In the genomic region with DNA sequence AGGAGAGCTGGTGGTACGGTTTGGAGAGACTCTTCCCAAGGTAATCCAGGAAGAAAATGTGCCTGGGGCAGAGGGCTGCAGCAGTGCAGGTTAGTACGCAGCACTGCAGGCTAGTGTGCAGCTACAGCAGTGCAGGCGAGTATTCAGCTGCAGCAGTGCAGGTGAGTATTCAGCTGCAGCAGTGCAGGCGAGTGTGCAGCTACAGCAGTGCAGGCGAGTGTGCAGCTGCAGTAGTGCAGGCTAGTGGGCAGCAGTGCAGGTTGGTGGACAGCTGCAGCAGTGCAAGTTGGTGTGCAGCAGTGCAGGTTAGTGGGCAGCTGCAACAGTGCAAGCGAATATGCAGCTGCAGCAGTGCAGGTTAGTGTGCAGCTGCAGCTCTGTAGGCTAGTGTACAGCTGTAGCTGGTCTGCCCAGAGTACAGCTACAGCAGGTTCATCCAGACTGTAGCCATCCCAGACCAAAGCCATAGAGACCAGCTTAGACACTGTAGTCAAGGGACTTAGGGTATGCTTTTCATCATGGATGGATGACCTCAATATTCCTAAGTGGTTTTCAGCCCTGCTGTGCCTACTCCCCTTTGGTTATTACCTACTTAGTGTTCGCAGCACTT, we compare ENCODE assay signal across 16 mouse cellular contexts. TPM values are rescaled to one million over a fixed set of nuclear protein-coding genes. Genes with fewer than 3 reads are reported as not detected.
DNase-seq lines count a peak whose midpoint lies in the region; ATAC-seq and TF ChIP-seq lines count a peak whose summit lies in the region.
"Had no signal": no experiment of that assay in that cellular context is flagged by ENCODE, and none has a peak within 500 bp of the region (broad histone marks: within the 10 kb centered on the region; RNA-seq: fewer than 3 reads in every experiment).

No protein-coding gene starts in this region.

- H3K4me1 ChIP-seq in hindbrain, embryonic 16.5 days (ENCODE audit: control insufficient read depth, insufficient read depth, low read depth, low read length), result no peaks in the 10 kb centered on the region; the same call in 1 of the 2 replicates
- peaks cover 11% of the 10 kb centered on the region for H3K4me1 ChIP-seq in hindbrain, embryonic 10.5 days (replicated peaks)
- peaks cover 86% of the 10 kb centered on the region for H3K4me1 ChIP-seq in megakaryocyte, embryonic 14.5 days
- H3K4me1 ChIP-seq in forebrain, postnatal 0 days (ENCODE audit: insufficient read depth), result peaks cover 14% of the 10 kb centered on the region
- no peaks in the 10 kb centered on the region; the same call in 1 of the 2 replicates for H3K4me1 ChIP-seq in midbrain, postnatal 0 days (ENCODE audit: insufficient read depth, low read length)
- H3K4me1 ChIP-seq: embryonic facial prominence, embryonic 12.5 days; limb, embryonic 15.5 days had no signal

- no peaks in the 10 kb centered on the region for H3K36me3 ChIP-seq in hindbrain, embryonic 16.5 days (ENCODE audit: control insufficient read depth, insufficient read depth, low read length)
- no peaks in the 10 kb centered on the region for H3K36me3 ChIP-seq in hindbrain, embryonic 10.5 days
- peaks cover 99% of the 10 kb centered on the region for H3K36me3 ChIP-seq in megakaryocyte, embryonic 14.5 days (replicated peaks; ENCODE audit: low read length)
- H3K36me3 ChIP-seq in forebrain, postnatal 0 days (ENCODE audit: insufficient read depth), result no peaks in the 10 kb centered on the region
- H3K36me3 ChIP-seq in midbrain, postnatal 0 days (ENCODE audit: insufficient read depth, low read length), result no peaks in the 10 kb centered on the region
- H3K36me3 ChIP-seq: embryonic facial prominence, embryonic 12.5 days; limb, embryonic 15.5 days had no signal

- H3K4me3 ChIP-seq in hindbrain, embryonic 16.5 days (ENCODE audit: low read length), result no peak overlapping the region
- H3K4me3 ChIP-seq in hindbrain, embryonic 10.5 days, result no peak overlapping the region
- peak overlapping the region; percentile 68 for H3K4me3 ChIP-seq in megakaryocyte, embryonic 14.5 days (replicated peaks)
- H3K4me3 ChIP-seq in forebrain, postnatal 0 days (ENCODE audit: low read depth, low read length), result no peak overlapping the region
- no peak overlapping the region for H3K4me3 ChIP-seq in midbrain, postnatal 0 days (ENCODE audit: low read depth, low read length)
- H3K4me3 ChIP-seq: embryonic facial prominence, embryonic 12.5 days; erythroblast, embryonic 14.5 days; limb, embryonic 15.5 days had no signal

- H3K4me2 ChIP-seq in hindbrain, embryonic 16.5 days (ENCODE audit: low read length), result no peak overlapping the region
- peak overlapping the region; percentile 15; the same call in 1 of the 2 replicates for H3K4me2 ChIP-seq in forebrain, postnatal 0 days (ENCODE audit: low read depth)
- no peak overlapping the region for H3K4me2 ChIP-seq in midbrain, postnatal 0 days (ENCODE audit: low read depth, low read length, poor library complexity, severe bottlenecking)
- H3K4me2 ChIP-seq: embryonic facial prominence, embryonic 12.5 days; limb, embryonic 15.5 days had no signal

- H3K9me3 ChIP-seq in hindbrain, embryonic 16.5 days (ENCODE audit: control insufficient read depth, low read length), result no peaks in the 10 kb centered on the region
- H3K9me3 ChIP-seq in hindbrain, embryonic 10.5 days, result peaks cover 4% of the 10 kb centered on the region; the same call in 1 of the 2 replicates
- H3K9me3 ChIP-seq in megakaryocyte, embryonic 14.5 days, result no peaks in the 10 kb centered on the region
- no peaks in the 10 kb centered on the region for H3K9me3 ChIP-seq in forebrain, postnatal 0 days (ENCODE audit: low read length)
- no peaks in the 10 kb centered on the region for H3K9me3 ChIP-seq in midbrain, postnatal 0 days (ENCODE audit: low read length)
- H3K9me3 ChIP-seq: embryonic facial prominence, embryonic 12.5 days; limb, embryonic 15.5 days had no signal

- no peak overlapping the region for H3K9ac ChIP-seq in hindbrain, embryonic 16.5 days (ENCODE audit: low read depth, low read length)
- H3K9ac ChIP-seq in forebrain, postnatal 0 days, result peak overlapping the region; percentile 31; the same call in 1 of the 2 replicates
- H3K9ac ChIP-seq in midbrain, postnatal 0 days (replicated peaks; ENCODE audit: low read length, poor library complexity, severe bottlenecking), result no peak overlapping the region
- H3K9ac ChIP-seq: embryonic facial prominence, embryonic 12.5 days; limb, embryonic 15.5 days had no signal

- H3K27me3 ChIP-seq in hindbrain, embryonic 16.5 days (replicated peaks; ENCODE audit: control insufficient read depth, insufficient read depth, low read length), result no peaks in the 10 kb centered on the region
- H3K27me3 ChIP-seq in hindbrain, embryonic 10.5 days (ENCODE audit: insufficient read depth, poor library complexity, severe bottlenecking), result no peaks in the 10 kb centered on the region
- H3K27me3 ChIP-seq in megakaryocyte, embryonic 14.5 days (replicated peaks), result no peaks in the 10 kb centered on the region
- H3K27me3 ChIP-seq in forebrain, postnatal 0 days (ENCODE audit: insufficient read depth, low read length), result no peaks in the 10 kb centered on the region
- H3K27me3 ChIP-seq in midbrain, postnatal 0 days (ENCODE audit: insufficient read depth, low read length), result no peaks in the 10 kb centered on the region
- H3K27me3 ChIP-seq: embryonic facial prominence, embryonic 12.5 days; limb, embryonic 15.5 days had no signal

- TF ChIP-seq CTCF in forebrain, postnatal 0 days (IDR thresholded peaks at IDR 0.05; ENCODE audit: low read depth), result peak; percentile 32; the same call in 1 of the 2 replicates
- no peak for TF ChIP-seq CTCF in midbrain, postnatal 0 days (IDR thresholded peaks at IDR 0.05)

- WGBS in hindbrain, embryonic 16.5 days, result 74% methylated on average over 7 of the region's 7 CpGs
- 84% methylated on average over 7 of the region's 7 CpGs for WGBS in hindbrain, embryonic 10.5 days
- 70% methylated on average over 7 of the region's 7 CpGs for WGBS in forebrain, postnatal 0 days
- whole genome bisulfite sequencing in midbrain, postnatal 0 days, result 60% methylated on average over 7 of the region's 7 CpGs

- peak; percentile 40; the same call in 1 of the 2 replicates for ATAC-seq in hindbrain, embryonic 16.5 days
- no peak for ATAC-seq in megakaryocyte, adult 5-6 weeks (ENCODE audit: poor library complexity, severe bottlenecking)
- ATAC-seq in forebrain, postnatal 0 days, result peak; percentile 70
- peak; percentile 67; the same call in 1 of the 2 replicates for ATAC-seq in midbrain, postnatal 0 days (ENCODE audit: low FRiP score)

- no peak for DNase-seq in hindbrain, embryonic 10.5 days (ENCODE audit: low spot score)
- DNase-seq in forebrain, postnatal 0 days, result no peak
- no peak for DNase-seq in midbrain, postnatal 0 days (ENCODE audit: low spot score)
- no peak for DNase-seq in ovary, postnatal 10 days (ENCODE audit: low spot score)
- DNase-seq: cerebellum, adult 9-10 months; gastrocnemius, postnatal 25 days; kidney, adult 18-20 months; thymus, postnatal 14 days had no signal

- H3K27ac ChIP-seq in hindbrain, embryonic 16.5 days (ENCODE audit: low read depth, low read length), result 0 out of 2 replicates have a peak overlapping the region, but pooled peaks have one; percentile 44
- no peak overlapping the region for H3K27ac ChIP-seq in hindbrain, embryonic 10.5 days
- H3K27ac ChIP-seq in forebrain, postnatal 0 days (ENCODE audit: low read depth, low read length), result peak overlapping the region; percentile 89
- H3K27ac ChIP-seq in midbrain, postnatal 0 days (ENCODE audit: low read depth, low read length), result peak overlapping the region; percentile 71
- H3K27ac ChIP-seq: embryonic facial prominence, embryonic 12.5 days; kidney, postnatal 0 days; limb, embryonic 15.5 days; macrophage had no signal

RNA-seq across cellular contexts. Expression of a gene that starts 45.9 kb away (rescaled TPM):
- 71.6 and 74.2 TPM in 2 replicates for polyA plus RNA-seq in hindbrain, embryonic 16.5 days (2015; fragmentation: Nextera tagmentation; extraction: Ambion mirVana)
- polyA plus RNA-seq in hindbrain, embryonic 10.5 days (2016; fragmentation: Nextera tagmentation; extraction: Ambion mirVana), result 36.5 and 41.2 TPM in 2 replicates
- 5.5 TPM in 1 of 2 replicates, not detected in the other for polyA plus RNA-seq in megakaryocyte, embryonic 14.5 days (2012; ENCODE audit: insufficient read depth, low replicate concordance)
- 13.6 and 22.9 TPM in 2 replicates for total RNA-seq in megakaryocyte, adult 5-6 weeks (2015)
- total RNA-seq in megakaryocyte, adult 5-6 weeks (2017), result 33.9 and 38.5 TPM in 2 replicates
- 70.2 and 98.7 TPM in 2 replicates for total RNA-seq in forebrain, postnatal 0 days (2014; rRNA removed)
- 36.7 and 49.1 TPM in 2 replicates for polyA plus RNA-seq in forebrain, postnatal 0 days (2015; fragmentation: Nextera tagmentation; extraction: Ambion mirVana)
- total RNA-seq in midbrain, postnatal 0 days (2014; rRNA removed), result 69.5 and 72.9 TPM in 2 replicates
- polyA plus RNA-seq in midbrain, postnatal 0 days (2015; fragmentation: Nextera tagmentation; extraction: Ambion mirVana), result 65.4 and 71.0 TPM in 2 replicates
